Mouse (Mus musculus): Measurements from ENCODE around the gene Pkig. TPM values are rescaled to one million over a fixed set of nuclear protein-coding genes. Genes with fewer than 3 reads are reported as not detected.
A peak's percentile ranks its signal among the peaks of the same experiment; 100 is the strongest.

Gene Pkig
- total and polyA plus RNA-seq, 2 experiments from 2014 or later: 70.8 to 141 TPM

DNA sequence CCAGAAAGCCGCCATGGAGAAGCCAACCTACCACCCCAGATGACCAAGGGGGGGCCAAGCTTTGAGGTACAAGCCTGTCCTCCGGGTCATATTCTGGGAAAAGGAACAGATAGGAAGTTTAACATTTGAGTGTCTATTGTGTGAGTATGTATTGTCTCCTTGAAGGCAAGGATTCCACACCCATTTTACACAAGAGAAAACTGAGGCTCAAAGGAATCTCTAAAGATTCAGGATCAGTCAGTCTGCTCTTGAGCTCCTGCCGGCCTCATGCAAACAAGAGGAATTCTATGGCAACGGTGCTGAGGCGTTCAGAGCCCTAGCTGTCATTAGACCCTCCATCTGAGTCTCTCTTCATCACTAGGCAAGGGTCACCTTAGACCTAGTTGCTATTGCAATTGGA lies 84.5 kb downstream of the Pkig start:
- Histone ChIP-seq H3K9ac (replicated peaks; ENCODE audit: low read length) (no peak overlapping the region), H3K4me1 (ENCODE audit: insufficient read depth, low read length) (no peaks in the 10 kb centered on the region), H3K27ac (no peak overlapping the region), H3K9me3 (ENCODE audit: low read length) (no peaks in the 10 kb centered on the region), H3K4me3 (ENCODE audit: low read length) (no peak overlapping the region), H3K4me2 (ENCODE audit: low read depth, low read length) (no peak overlapping the region), H3K27me3 (ENCODE audit: insufficient read depth, low read length) (no peaks in the 10 kb centered on the region), H3K36me3 (ENCODE audit: insufficient read depth, low read length) (no peaks in the 10 kb centered on the region)
- no peak for ATAC-seq
- no peak for TF ChIP-seq CTCF (IDR thresholded peaks at IDR 0.05; ENCODE audit: low read depth)
- 65% methylated on average over 5 of the region's 5 CpGs for WGBS
- DNase-seq (ENCODE audit: low spot score): no peak

DNA sequence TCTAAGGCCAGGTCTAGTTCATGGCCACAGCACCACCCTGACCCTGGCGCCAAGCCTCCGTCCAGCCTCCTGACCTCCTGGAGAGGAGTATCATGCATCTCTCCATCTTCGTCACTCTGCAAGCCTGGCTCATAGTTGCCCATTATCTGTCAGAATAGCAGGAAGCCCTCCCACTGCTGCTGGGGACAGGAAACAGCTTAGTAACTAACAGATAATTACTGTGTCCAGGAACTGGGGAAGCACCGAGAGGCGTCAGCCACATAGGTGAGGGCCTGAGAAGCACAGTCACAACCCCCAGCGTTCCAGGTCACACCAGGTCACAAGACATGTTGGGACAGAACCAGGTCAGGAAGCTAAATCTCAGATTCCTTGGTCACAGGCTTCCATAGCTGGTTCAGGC lies 85.2 kb downstream of the Pkig start:
- H3K4me3 ChIP-seq (ENCODE audit: low read length): no peak overlapping the region
- no peak overlapping the region for H3K9ac ChIP-seq (replicated peaks; ENCODE audit: low read length)
- WGBS: 73% methylated on average over 6 of the region's 6 CpGs
- no peak for DNase-seq (ENCODE audit: low spot score)
- no peak overlapping the region for H3K4me2 ChIP-seq (ENCODE audit: low read depth, low read length)
- no peaks in the 10 kb centered on the region for H3K4me1 ChIP-seq (ENCODE audit: insufficient read depth, low read length)
- no peaks in the 10 kb centered on the region for H3K27me3 ChIP-seq (ENCODE audit: insufficient read depth, low read length)
- ATAC-seq: no peak
- H3K9me3 ChIP-seq (ENCODE audit: low read length): no peaks in the 10 kb centered on the region
- no peaks in the 10 kb centered on the region for H3K36me3 ChIP-seq (ENCODE audit: insufficient read depth, low read length)
- no peak for TF ChIP-seq CTCF (IDR thresholded peaks at IDR 0.05; ENCODE audit: low read depth)
- no peak overlapping the region for H3K27ac ChIP-seq

DNA sequence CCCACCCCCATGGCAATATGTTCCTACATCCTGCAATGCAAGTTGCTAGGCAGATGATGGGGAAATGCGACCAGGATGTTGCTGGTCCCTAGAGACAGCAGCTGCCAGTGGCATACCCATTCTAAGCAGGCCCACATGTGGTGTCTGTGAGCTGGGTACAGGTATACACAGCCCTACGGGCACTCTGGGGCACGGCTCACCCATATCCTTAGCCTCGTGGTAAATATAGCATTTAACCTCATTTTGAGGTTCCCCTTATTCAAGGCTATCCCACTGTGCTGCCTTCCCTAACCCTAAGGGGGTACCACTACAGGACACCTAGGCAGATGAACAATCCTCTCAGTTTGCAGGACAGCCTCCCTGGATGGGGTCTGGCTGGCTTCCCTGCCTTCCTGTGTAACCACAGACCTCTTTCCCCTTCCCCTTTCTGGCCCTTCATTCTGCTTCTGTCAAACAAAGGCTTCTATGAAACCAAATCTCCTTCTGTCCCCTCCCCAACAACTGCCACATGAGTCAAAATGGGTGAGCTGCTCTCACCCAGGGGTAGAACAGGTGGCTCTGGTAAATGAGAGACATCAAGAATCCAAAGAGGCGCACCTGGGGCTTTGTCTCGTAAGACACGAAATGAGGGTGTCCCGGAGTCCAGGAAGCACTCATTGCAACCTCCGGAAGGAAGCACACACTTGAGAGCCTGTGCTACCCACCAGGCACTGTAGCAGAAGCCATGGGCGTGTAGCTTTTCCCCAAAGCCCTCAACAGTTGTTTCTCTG lies 86.8 kb downstream of the Pkig start:
- H3K27ac ChIP-seq: no peak overlapping the region
- H3K4me2 ChIP-seq (ENCODE audit: low read depth, low read length): no peak overlapping the region
- TF ChIP-seq CTCF (IDR thresholded peaks at IDR 0.05; ENCODE audit: low read depth): no peak
- H3K9ac ChIP-seq (replicated peaks; ENCODE audit: low read length): no peak overlapping the region
- H3K27me3 ChIP-seq (ENCODE audit: insufficient read depth, low read length): peaks cover 4% of the 10 kb centered on the region; the same call in 1 of the 2 replicates
- no peak overlapping the region for H3K4me3 ChIP-seq (ENCODE audit: low read length)
- peaks cover 5% of the 10 kb centered on the region; the same call in 1 of the 2 replicates for H3K4me1 ChIP-seq (ENCODE audit: insufficient read depth, low read length)
- ATAC-seq (no peak), DNase-seq (ENCODE audit: low spot score) (no peak)
- WGBS: 88% methylated on average over 10 of the region's 10 CpGs
- H3K36me3 ChIP-seq (ENCODE audit: insufficient read depth, low read length): no peaks in the 10 kb centered on the region
- H3K9me3 ChIP-seq (ENCODE audit: low read length): no peaks in the 10 kb centered on the region

DNA sequence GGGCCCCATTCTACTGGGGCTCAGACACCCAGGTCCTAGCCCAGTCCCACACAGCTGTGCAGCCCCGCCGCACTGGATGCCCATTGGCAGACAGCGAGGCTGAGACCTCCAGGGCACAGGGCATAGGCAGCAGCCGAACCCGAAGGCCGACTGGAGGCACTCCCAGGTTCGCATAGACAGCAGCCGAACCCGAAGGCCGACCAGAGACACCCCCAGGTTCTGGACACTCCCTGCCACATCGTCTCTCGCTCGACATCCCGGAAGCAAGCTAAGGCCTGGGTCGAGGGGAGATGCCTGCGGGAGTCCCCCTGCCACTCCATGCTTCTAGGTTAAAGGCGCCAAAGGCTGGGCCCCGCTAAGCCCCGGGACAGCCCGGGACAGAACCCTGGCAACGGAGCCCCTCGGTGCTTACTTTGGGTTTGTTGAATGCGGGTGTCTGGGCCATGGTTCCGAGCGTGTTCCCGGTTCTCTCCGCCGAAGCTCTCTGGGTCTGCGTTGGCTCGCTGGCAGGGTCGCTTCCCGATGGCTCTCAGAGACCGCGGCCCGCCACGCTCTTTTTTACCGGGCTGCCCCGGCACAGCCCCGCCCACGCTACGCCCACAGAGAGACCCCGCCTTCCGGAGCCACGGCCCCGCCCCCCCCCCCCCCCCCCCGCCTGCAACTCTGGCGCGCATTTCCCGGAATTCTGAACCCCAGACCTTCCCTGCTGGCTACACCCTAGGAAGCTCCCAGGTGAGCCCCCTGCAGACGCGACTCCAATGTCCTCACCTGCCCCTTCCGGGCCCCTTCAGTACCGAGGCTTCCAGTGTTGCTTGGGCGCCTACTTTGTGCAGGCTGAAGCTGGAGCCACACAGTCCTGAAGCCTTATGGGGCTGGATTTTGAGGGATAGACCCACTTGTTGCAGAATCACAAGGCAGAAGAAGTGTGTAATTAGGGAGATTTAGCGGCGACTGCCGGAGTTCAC lies 91.7 kb downstream of the Pkig start, which contains the start of gene Ada:
TSS of gene Ada (minus strand) at position 593 of the 965 bp plus-strand sequence.
- no peaks in the 10 kb centered on the region for H3K36me3 ChIP-seq (ENCODE audit: insufficient read depth, low read length)
- H3K4me3 ChIP-seq (ENCODE audit: low read length): peak within 1 kb of the TSS; percentile 51
- peaks cover 10% of the 10 kb centered on the region; the same call in 1 of the 2 replicates for H3K4me1 ChIP-seq (ENCODE audit: insufficient read depth, low read length)
- 1% methylated on average over 52 of the region's 57 CpGs for WGBS
- H3K9ac ChIP-seq (replicated peaks; ENCODE audit: low read length): peak within 1 kb of the TSS; percentile 58
- TF ChIP-seq CTCF (IDR thresholded peaks at IDR 0.05; ENCODE audit: low read depth): peak; percentile 30; the same call in 1 of the 2 replicates
- no peaks in the 10 kb centered on the region for H3K9me3 ChIP-seq (ENCODE audit: low read length)
- peaks cover 4% of the 10 kb centered on the region; the same call in 1 of the 2 replicates for H3K27me3 ChIP-seq (ENCODE audit: insufficient read depth, low read length)
- no peak within 1 kb of the TSS for H3K27ac ChIP-seq
- peak; percentile 63 for DNase-seq (ENCODE audit: low spot score)
- H3K4me2 ChIP-seq (ENCODE audit: low read depth, low read length): peak within 1 kb of the TSS; percentile 95
- ATAC-seq: peak; percentile 80

DNA sequence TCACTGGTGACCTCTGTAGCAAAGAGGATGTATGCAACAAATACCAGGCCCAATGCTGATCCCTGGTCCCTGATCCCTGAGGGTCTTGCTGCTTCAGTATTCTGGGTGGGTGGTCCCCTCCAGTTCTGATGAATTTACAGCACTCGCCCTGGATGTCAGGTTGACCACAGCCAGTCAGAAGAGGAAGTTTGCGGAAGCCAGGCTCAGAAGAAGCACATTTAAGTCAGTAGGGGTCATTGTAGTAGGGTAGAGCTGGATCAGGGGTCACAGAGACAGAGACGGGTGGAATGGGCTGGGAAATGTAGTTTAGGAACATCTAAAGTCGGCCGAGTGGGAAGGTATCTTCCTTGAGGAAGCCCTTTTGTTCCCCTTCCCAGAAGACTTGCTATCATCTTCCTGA lies 96.0 kb downstream of the Pkig start:
- no peaks in the 10 kb centered on the region for H3K36me3 ChIP-seq (ENCODE audit: insufficient read depth, low read length)
- peaks cover 11% of the 10 kb centered on the region for H3K4me1 ChIP-seq (ENCODE audit: insufficient read depth, low read length)
- 82% methylated on average over 5 of the region's 5 CpGs for WGBS
- H3K9ac ChIP-seq (replicated peaks; ENCODE audit: low read length): no peak overlapping the region
- ATAC-seq (no peak), DNase-seq (ENCODE audit: low spot score) (no peak)
- no peaks in the 10 kb centered on the region for H3K27me3 ChIP-seq (ENCODE audit: insufficient read depth, low read length)
- H3K27ac ChIP-seq: no peak overlapping the region
- H3K4me2 ChIP-seq (ENCODE audit: low read depth, low read length): no peak overlapping the region
- no peaks in the 10 kb centered on the region for H3K9me3 ChIP-seq (ENCODE audit: low read length)
- H3K4me3 ChIP-seq (ENCODE audit: low read length): no peak overlapping the region
- TF ChIP-seq CTCF (IDR thresholded peaks at IDR 0.05; ENCODE audit: low read depth): no peak

DNA sequence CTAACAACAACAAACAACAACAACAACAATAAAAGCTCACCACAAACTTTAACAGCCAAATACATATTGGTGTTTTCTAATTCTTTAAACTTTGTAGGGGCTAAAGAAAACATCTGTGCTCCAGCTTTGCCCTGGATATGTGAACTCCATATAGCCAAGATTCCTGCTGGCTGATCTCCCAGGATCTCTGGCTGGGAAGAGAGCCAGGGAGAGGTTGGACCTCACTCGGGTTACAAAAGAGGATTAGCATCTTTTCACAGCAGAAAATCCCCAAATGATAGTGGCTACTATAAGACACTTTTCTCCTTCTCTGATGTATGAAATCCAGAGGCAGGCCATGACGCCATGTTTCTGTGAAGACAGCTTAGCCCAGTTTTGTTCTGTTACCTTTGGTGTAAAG lies 98.5 kb downstream of the Pkig start:
- no peak overlapping the region for H3K4me3 ChIP-seq (ENCODE audit: low read length)
- H3K36me3 ChIP-seq (ENCODE audit: insufficient read depth, low read length): no peaks in the 10 kb centered on the region
- H3K9ac ChIP-seq (replicated peaks; ENCODE audit: low read length): no peak overlapping the region
- H3K27ac ChIP-seq: no peak overlapping the region
- no peaks in the 10 kb centered on the region for H3K27me3 ChIP-seq (ENCODE audit: insufficient read depth, low read length)
- ATAC-seq (no peak), DNase-seq (ENCODE audit: low spot score) (peak; percentile 64)
- H3K4me2 ChIP-seq (ENCODE audit: low read depth, low read length): no peak overlapping the region
- TF ChIP-seq CTCF (IDR thresholded peaks at IDR 0.05; ENCODE audit: low read depth): no peak
- peaks cover 4% of the 10 kb centered on the region; the same call in 1 of the 2 replicates for H3K4me1 ChIP-seq (ENCODE audit: insufficient read depth, low read length)
- WGBS: 25% methylated on average over 2 of the region's 2 CpGs
- no peaks in the 10 kb centered on the region for H3K9me3 ChIP-seq (ENCODE audit: low read length)
